Mouse (Mus musculus) spleen, adult 2 months (tissue): Measurements from ENCODE around the gene Cstf1. TPM values are rescaled to one million over a fixed set of nuclear protein-coding genes. Genes with fewer than 3 reads are reported as not detected.

Source experiments
- DNase-seq, 2 experiments: peaks; one replicate each; pipeline versions ENCODE4 v3.0.0 to v3.0.0-alpha.2; 2012 to 2021; ENCODE audit warnings: low spot score in 2 of 2, low read depth in 1 of 2
- H3K27ac ChIP-seq: fragments of 200-500 bp; 2 replicates; pipeline ENCODE4 v1.5.1; 2012; ENCODE audit warnings: low read length, inconsistent platforms; ENCODE audit not compliant: insufficient read depth
- H3K27me3 ChIP-seq: fragments of 200-500 bp; 2 replicates; pipeline ENCODE4 v1.6.1; 2012; ENCODE audit warnings: mild to moderate bottlenecking, moderate library complexity, low read length, inconsistent platforms; ENCODE audit not compliant: control insufficient read depth, insufficient read depth
- H3K36me3 ChIP-seq: fragments of 200-500 bp; 2 replicates; pipeline ENCODE4 v1.6.1; 2012; ENCODE audit warnings: mild to moderate bottlenecking, low read length, inconsistent platforms; ENCODE audit not compliant: control insufficient read depth, insufficient read depth
- H3K4me1 ChIP-seq: fragments of 200-500 bp; 2 replicates; pipeline ENCODE4 v1.6.1; 2011; ENCODE audit warnings: inconsistent platforms; ENCODE audit not compliant: control insufficient read depth, insufficient read depth, insufficient read length
- H3K4me3 ChIP-seq: fragments of 200-500 bp; 2 replicates; pipeline ENCODE4 v1.5.1; 2011; ENCODE audit warnings: mild to moderate bottlenecking, inconsistent platforms; ENCODE audit not compliant: insufficient read depth, insufficient read length; ENCODE audit errors: extremely low read depth
- CTCF ChIP-seq: fragments of 200-500 bp; IDR thresholded peaks from 2 replicates; pipeline ENCODE4 v1.5.1; 2011; ENCODE audit warnings: mild to moderate bottlenecking, inconsistent platforms; ENCODE audit not compliant: insufficient read depth, insufficient read length, insufficient replicate concordance; ENCODE audit errors: extremely low read depth
- POLR2A ChIP-seq: fragments of 200-500 bp; IDR thresholded peaks from 2 replicates; pipeline ENCODE4 v1.6.1; 2011; ENCODE audit warnings: low read depth, low read length, inconsistent platforms
- WGBS: fragments of 180-500 bp; shearing (Covaris S2); methylation state at CpG from one replicate; pipeline ENCODE4 v1.1.7; 2018; 5-methylcytosine and 5-hydroxymethylcytosine counted together
- polyA plus RNA-seq: library from polyadenylated mRNA; depleted of rRNA; stranded (reverse); fragments of >200 nt; gene quantifications from 2 replicates; pipeline ENCODE4 v1.2.3, GENCODE M21; 2012

The Cstf1 gene
- polyA plus RNA-seq, 1 experiment = 26.0 TPM

DNA sequence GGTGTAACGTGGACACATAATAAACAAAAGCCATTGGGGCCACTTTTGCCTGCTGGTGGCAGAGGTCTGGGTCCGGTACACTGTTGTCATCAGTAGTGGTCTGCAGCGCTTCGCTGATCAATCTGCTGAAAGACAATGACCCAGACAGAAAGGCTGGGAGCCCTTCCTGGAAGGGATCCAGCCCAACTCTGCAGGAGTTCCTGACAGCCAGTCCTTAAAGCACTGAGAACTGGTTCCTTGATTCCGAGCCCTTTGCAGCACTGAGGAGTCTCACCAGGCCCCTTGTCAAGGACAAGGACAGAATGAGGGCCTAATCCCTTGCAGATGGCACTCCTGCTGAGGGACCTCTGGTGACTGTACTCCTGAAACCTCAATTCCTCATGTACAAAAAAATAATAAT lies 28.9 kb upstream of the Cstf1 start:
- no peak for DNase-seq
- Histone ChIP-seq H3K4me3 (no peak overlapping the region), H3K4me1 (peaks cover 5% of the 10 kb centered on the region; the same call in 1 of the 2 replicates), H3K36me3 (no peaks in the 10 kb centered on the region), H3K27ac (no peak overlapping the region), H3K27me3 (no peaks in the 10 kb centered on the region)
- TF ChIP-seq POLR2A (no peak), CTCF (no peak)
- 73% methylated on average over 5 of the region's 5 CpGs for WGBS

DNA sequence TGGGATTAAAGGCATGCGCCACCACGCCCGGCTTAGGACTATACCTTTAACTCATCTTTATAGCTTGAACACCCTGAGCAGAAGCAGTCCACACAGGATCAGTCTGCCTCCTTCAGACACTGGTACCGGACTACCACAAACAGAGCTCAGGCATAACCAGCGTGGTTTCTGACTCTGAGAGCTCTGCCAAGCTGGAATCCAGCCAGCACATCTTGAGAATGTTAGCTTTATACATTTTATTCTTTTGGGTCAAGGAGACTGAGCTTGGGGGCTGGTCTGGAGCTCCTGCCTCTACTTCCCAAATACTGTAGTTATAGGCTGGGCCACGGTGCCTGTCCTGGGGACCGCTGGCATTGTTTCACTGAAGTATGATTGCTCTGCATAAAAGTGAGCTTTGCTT lies 26.7 kb upstream of the Cstf1 start:
- Histone ChIP-seq H3K4me3 (no peak overlapping the region), H3K4me1 (peaks cover 5% of the 10 kb centered on the region; the same call in 1 of the 2 replicates), H3K27me3 (no peaks in the 10 kb centered on the region), H3K36me3 (no peaks in the 10 kb centered on the region), H3K27ac (no peak overlapping the region)
- DNase-seq = no peak
- TF ChIP-seq CTCF (no peak), POLR2A (no peak)
- 82% methylated on average over 7 of the region's 7 CpGs for WGBS

DNA sequence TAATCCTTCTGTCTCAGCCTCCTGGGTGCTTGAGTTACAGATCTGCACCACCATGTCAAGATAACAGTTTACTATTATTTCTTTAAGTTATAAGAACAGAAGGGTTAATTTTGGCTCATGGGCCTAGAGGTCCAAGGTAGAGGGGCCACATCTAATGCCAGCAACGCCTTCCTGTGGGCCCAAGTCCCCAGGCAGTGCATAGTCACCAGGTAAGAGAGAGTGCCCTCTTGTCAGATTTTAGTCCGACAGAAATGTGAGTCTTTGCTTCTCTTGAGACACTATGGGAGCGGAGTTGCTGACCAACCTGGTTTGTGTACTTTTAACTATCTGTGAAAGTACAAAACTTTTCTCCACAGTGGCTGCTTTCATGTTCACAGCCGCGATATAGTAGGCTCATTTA lies 25.8 kb upstream of the Cstf1 start:
- no peak for DNase-seq
- TF ChIP-seq POLR2A (no peak), CTCF (no peak)
- Histone ChIP-seq H3K27ac (no peak overlapping the region), H3K4me3 (no peak overlapping the region), H3K36me3 (no peaks in the 10 kb centered on the region), H3K27me3 (no peaks in the 10 kb centered on the region), H3K4me1 (peaks cover 5% of the 10 kb centered on the region; the same call in 1 of the 2 replicates)
- 34% methylated on average over 5 of the region's 5 CpGs for WGBS

DNA sequence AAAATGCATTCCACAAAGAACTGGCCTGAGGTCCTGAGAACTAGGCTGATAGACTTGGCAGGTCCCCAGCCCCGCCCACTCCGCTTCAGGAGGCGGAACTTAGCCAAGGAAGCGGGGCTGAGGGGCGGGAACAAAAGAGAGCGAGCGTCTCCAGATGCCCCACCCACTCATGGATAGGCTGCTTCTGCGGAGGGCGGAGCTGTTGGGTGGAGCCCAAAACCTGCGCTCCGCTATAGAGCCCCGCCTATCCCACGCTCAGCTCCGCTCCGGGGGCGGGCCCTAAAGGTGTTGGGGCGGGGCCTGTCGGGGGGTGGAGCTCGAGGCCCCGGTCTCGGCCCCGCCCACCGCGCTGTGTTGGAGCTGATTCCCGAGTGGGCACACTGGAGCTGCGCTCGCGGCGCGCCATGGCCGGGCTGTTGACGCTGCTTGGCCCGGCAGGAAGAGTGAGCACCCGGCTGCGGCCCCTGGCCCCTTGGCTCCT lies 25.2 kb upstream of the Cstf1 start, which contains the start of gene Fam210b:
Gene Fam210b (plus strand): TSS at position 308 of the 481 bp plus-strand sequence.
- no peaks in the 10 kb centered on the region for H3K27me3 ChIP-seq
- under 1% methylated on average over 35 of the region's 35 CpGs for WGBS
- H3K4me1 ChIP-seq = peaks cover 5% of the 10 kb centered on the region; the same call in 1 of the 2 replicates
- peak; percentile 94 to 95 for DNase-seq
- peak; percentile 17; the same call in 1 of the 2 replicates for TF ChIP-seq POLR2A
- TF ChIP-seq CTCF = no peak
- peak within 1 kb of the TSS; percentile 42; the same call in 1 of the 2 replicates for H3K27ac ChIP-seq
- H3K4me3 ChIP-seq = peak within 1 kb of the TSS; percentile 76
- no peaks in the 10 kb centered on the region for H3K36me3 ChIP-seq

DNA sequence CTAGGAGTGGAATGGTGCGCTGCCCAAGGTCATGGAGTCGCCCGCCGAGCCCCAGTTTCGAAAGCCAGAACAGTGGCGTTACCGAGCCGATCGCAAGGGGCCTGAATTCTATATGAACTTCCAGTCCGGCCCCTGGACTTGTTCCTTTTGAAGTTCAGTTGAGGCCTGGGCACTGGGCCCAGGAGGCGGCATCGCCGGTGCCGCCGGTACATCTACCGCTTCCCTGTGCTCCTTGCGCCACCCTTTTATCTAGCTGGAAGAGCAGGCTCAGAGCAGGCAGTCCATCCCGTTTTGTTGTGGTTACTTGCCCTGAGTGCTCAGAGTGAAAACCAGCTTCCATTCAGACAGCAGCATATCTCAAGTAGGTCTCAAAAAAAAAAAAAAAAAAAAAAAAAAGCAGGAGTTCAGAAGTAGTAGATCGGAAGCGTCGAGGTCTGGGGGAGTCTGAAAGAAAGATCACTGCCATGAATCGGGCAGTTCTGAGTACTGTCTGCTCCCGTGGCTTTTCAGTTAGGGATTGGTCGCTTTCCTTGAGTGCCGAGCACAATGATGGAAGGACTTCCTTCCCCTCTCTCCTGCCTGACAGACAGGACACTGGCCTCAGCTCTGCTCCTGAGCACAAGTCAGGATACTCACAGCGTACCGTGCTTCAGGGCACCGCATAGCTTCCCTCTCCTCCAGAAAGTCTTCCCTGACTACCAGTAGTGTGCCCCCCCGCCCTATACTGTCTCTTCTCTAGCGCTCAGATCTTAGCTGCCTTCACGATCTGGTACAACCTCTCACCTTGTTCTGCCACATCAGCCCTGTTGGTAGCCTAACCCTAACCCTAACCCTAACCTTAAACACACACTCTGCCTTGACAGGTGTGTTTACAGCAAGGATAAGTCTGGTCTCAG lies 24.2 kb upstream of the Cstf1 start:
- no peak for DNase-seq
- WGBS = 19% methylated on average over 31 of the region's 31 CpGs
- Histone ChIP-seq H3K4me1 (peaks cover 5% of the 10 kb centered on the region; the same call in 1 of the 2 replicates), H3K27ac (peak overlapping the region; percentile 42; the same call in 1 of the 2 replicates), H3K4me3 (peak overlapping the region; percentile 76), H3K36me3 (no peaks in the 10 kb centered on the region), H3K27me3 (no peaks in the 10 kb centered on the region)
- TF ChIP-seq CTCF (no peak), POLR2A (no peak)

DNA sequence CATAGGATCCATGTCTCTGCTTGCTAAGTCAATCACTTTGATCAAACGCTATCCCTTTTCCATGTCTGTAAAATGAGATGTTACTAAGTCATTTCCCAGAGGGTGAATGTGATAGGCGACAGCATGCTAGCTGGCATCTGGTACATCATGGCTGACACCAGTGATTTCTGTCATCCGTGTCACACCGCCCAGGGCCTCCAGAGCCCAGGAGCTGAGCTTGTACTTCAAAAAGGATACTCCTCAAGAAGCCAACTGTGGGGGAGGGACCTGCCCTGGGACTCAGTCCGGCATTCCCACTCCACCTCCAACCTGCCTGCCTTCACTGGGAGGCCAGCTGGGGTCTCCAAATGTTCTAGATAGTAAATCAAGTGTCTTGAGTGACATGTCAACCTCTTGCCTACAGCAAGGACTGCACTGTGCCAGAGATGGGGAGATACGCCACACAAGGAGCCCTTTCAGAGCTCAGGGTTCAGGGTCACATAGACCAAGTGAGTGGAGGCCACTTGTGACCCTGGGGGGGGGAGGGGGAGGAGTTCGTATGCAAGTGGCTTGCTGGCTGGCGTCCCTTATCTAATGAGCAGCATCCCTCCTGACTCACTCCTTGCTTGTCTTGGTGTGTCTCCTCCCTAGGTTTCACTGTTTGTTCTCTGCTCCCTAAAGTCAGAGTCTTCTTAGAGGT lies 23.4 kb upstream of the Cstf1 start:
- WGBS = 86% methylated on average over 8 of the region's 8 CpGs
- TF ChIP-seq CTCF = no peak
- no peak for TF ChIP-seq POLR2A
- H3K36me3 ChIP-seq = no peaks in the 10 kb centered on the region
- no peaks in the 10 kb centered on the region for H3K27me3 ChIP-seq
- H3K4me3 ChIP-seq = 0 out of 2 replicates have a peak overlapping the region, but pooled peaks have one; percentile 76
- peaks cover 5% of the 10 kb centered on the region; the same call in 1 of the 2 replicates for H3K4me1 ChIP-seq
- DNase-seq = no peak
- H3K27ac ChIP-seq = no peak overlapping the region; the same call in 1 of the 2 replicates
